Mouse (Mus musculus): ENCODE data around the gene Slc35f4. TPM values are rescaled to one million over a fixed set of nuclear protein-coding genes. Genes with fewer than 3 reads are reported as not detected.
"Not testable (repeated sequence)": the region's sequence is repeated elsewhere in the genome, so short reads cannot be mapped to it uniquely, and the experiment has no call there.

Gene Slc35f4
- polyA plus RNA-seq, 1 experiment from 2014 or later, result 6.6 TPM

GRCm38 (mm10) chr14:49278479-49278878 lies 247.4 kb downstream of the Slc35f4 start:
- H3K27me3 ChIP-seq (replicated peaks; ENCODE audit: control insufficient read depth, insufficient read depth, low read length); H3K27ac ChIP-seq (ENCODE audit: low read depth, low read length); H3K4me1 ChIP-seq (ENCODE audit: control insufficient read depth, insufficient read depth, low read length); DNase-seq (ENCODE audit: low spot score); H3K4me2 ChIP-seq (ENCODE audit: low read length); H3K4me3 ChIP-seq (ENCODE audit: low read depth, low read length); H3K9me3 ChIP-seq (replicated peaks; ENCODE audit: control insufficient read depth, low read length); ATAC-seq; H3K36me3 ChIP-seq (ENCODE audit: control insufficient read depth, insufficient read depth, low read length); H3K9ac ChIP-seq (ENCODE audit: low read length): not testable (repeated sequence)
- WGBS, result 93% methylated on average over 9 of the region's 9 CpGs

- no peak overlapping the region for H3K4me2 ChIP-seq (ENCODE audit: low read length)
- 87% methylated on average over 3 of the region's 3 CpGs for WGBS
- DNase-seq (ENCODE audit: low spot score), result no peak
- no peaks in the 10 kb centered on the region for H3K4me1 ChIP-seq (ENCODE audit: control insufficient read depth, insufficient read depth, low read length)
- no peak overlapping the region for H3K9ac ChIP-seq (ENCODE audit: low read length)
- no peaks in the 10 kb centered on the region for H3K9me3 ChIP-seq (replicated peaks; ENCODE audit: control insufficient read depth, low read length)
- H3K27me3 ChIP-seq (replicated peaks; ENCODE audit: control insufficient read depth, insufficient read depth, low read length), result no peaks in the 10 kb centered on the region
- ATAC-seq, result no peak
- H3K4me3 ChIP-seq (ENCODE audit: low read depth, low read length), result no peak overlapping the region
- no peaks in the 10 kb centered on the region for H3K36me3 ChIP-seq (ENCODE audit: control insufficient read depth, insufficient read depth, low read length)
- H3K27ac ChIP-seq (ENCODE audit: low read depth, low read length), result no peak overlapping the region
Observed at GRCm38 (mm10) chr14:49277642-49278041, 248.2 kb downstream of the Slc35f4 start.

DNA sequence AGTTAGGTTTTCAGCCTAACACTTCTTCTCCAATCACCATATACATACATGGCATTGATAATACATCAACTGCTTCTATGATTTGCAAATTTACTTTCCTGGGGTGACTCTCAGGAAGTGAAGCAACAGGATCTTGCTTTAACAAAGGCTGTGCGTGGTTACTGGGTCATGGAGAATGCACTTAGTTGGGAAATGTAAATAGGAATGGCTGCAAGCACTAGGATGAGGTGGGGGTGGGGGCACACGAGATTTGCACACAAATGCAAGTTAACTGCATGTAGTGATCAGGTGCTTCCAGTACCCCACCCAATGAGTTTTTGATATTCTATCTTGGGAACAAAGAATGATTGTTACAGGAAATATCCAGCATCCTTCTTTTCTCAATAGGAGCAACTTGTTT lies 250.5 kb downstream of the Slc35f4 start:
- Histone ChIP-seq H3K27ac (ENCODE audit: low read depth, low read length) (no peak overlapping the region), H3K36me3 (ENCODE audit: control insufficient read depth, insufficient read depth, low read length) (no peaks in the 10 kb centered on the region), H3K9ac (ENCODE audit: low read length) (no peak overlapping the region), H3K9me3 (replicated peaks; ENCODE audit: control insufficient read depth, low read length) (no peaks in the 10 kb centered on the region), H3K4me1 (ENCODE audit: control insufficient read depth, insufficient read depth, low read length) (no peaks in the 10 kb centered on the region), H3K4me3 (ENCODE audit: low read depth, low read length) (no peak overlapping the region), H3K4me2 (ENCODE audit: low read length) (no peak overlapping the region), H3K27me3 (replicated peaks; ENCODE audit: control insufficient read depth, insufficient read depth, low read length) (no peaks in the 10 kb centered on the region)
- WGBS, result 47% methylated on average over 2 of the region's 2 CpGs
- no peak for DNase-seq (ENCODE audit: low spot score)
- no peak for ATAC-seq

DNA sequence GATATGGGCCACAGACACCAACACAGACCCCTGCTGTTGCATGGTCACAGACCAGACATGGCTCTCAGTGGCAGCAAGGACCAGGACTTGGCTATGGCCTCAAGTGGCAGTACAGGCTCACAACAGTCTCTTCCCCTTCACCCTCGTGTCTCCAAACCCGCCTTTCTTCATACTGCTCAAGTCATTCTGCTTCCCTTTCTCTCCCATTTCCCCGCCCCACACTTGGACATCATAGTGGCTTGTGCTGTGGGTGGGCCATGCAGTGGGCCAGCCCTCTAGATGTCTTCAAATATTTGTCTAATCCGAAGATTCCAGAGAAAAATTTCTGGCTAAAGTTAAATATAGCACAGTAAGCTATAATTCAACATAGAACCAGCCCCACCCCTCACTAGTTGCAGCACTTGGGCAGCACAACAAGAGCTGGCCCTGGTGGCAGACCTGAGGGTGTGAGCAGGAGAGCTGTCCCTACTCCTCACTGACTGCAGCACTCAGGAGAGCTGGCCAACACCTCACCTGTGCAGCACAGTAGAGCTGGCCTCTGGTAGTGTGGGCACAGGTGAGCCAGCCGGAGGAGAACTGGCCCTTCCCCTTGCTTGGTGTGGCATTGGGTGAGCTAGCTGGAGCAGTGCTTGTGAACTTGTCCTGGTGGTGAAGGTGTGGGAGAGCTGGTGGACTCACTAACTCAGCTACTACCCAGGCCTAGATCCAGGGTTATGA lies 260.4 kb downstream of the Slc35f4 start:
- Histone ChIP-seq H3K27me3 (replicated peaks; ENCODE audit: control insufficient read depth, insufficient read depth, low read length) (no peaks in the 10 kb centered on the region), H3K27ac (ENCODE audit: low read depth, low read length) (no peak overlapping the region), H3K4me2 (ENCODE audit: low read length) (no peak overlapping the region), H3K36me3 (ENCODE audit: control insufficient read depth, insufficient read depth, low read length) (no peaks in the 10 kb centered on the region), H3K9me3 (replicated peaks; ENCODE audit: control insufficient read depth, low read length) (no peaks in the 10 kb centered on the region), H3K4me3 (ENCODE audit: low read depth, low read length) (no peak overlapping the region), H3K4me1 (ENCODE audit: control insufficient read depth, insufficient read depth, low read length) (no peaks in the 10 kb centered on the region), H3K9ac (ENCODE audit: low read length) (no peak overlapping the region)
- ATAC-seq (no peak), DNase-seq (ENCODE audit: low spot score) (no peak)
- WGBS, result 87% methylated on average over 5 of the region's 5 CpGs

Small RNA genes within 50 kb of the gene (microRNA-seq; reads per million reads assigned to microRNA genes)
- gene Gm22949, result not detected
